Mouse (Mus musculus) myocyte (in vitro differentiated cells): ENCODE measurements around the gene Eva1a. TPM values are rescaled to one million over a fixed set of nuclear protein-coding genes. Genes with fewer than 3 reads are reported as not detected.
A peak's percentile ranks its signal among the peaks of the same experiment; 100 is the strongest.

Experiments used
- H3K27me3 ChIP-seq: one replicate; pipeline ENCODE4 v1.6.1; 2011; ENCODE audit not compliant: control insufficient read depth, insufficient read depth, insufficient read length
- H3K36me3 ChIP-seq: one replicate; pipeline ENCODE4 v1.6.1; 2011; ENCODE audit not compliant: control insufficient read depth, insufficient read depth
- H3K4me2 ChIP-seq: one replicate; pipeline ENCODE4 v1.6.1; 2011; ENCODE audit warnings: low read depth, control low read depth
- H3K4me3 ChIP-seq: one replicate; pipeline ENCODE4 v1.5.1; 2011; ENCODE audit warnings: mild to moderate bottlenecking, control low read depth, moderate library complexity
- H3K79me2 ChIP-seq: one replicate; pipeline ENCODE4 v1.6.1; 2011; ENCODE audit not compliant: control insufficient read depth, insufficient read depth
- H3ac ChIP-seq: one replicate; pipeline ENCODE4 v1.6.1; 2011; ENCODE audit not compliant: control insufficient read depth, insufficient read length
- CEBPB ChIP-seq: IDR thresholded peaks from 2 replicates; pipeline ENCODE4 v1.6.1; 2011; ENCODE audit warnings: mild to moderate bottlenecking, moderate library complexity; ENCODE audit not compliant: poor library complexity, insufficient read depth, severe bottlenecking
- E2F4 ChIP-seq: IDR thresholded peaks from one replicate; pipeline ENCODE4 v1.6.1; 2011; ENCODE audit warnings: mild to moderate bottlenecking, control low read depth, moderate library complexity; ENCODE audit not compliant: insufficient read depth
- MAX ChIP-seq: IDR thresholded peaks from one replicate; pipeline ENCODE4 v1.6.1; 2011; ENCODE audit warnings: low read depth, mild to moderate bottlenecking, control low read depth
- MYOD1 ChIP-seq, 3 experiments: IDR thresholded peaks; one replicate each; pipeline ENCODE4 v1.6.1; 2011; ENCODE audit warnings: control low read depth in 2 of 3, low read depth in 2 of 3, mild to moderate bottlenecking in 2 of 3, moderate library complexity in 1 of 3; ENCODE audit not compliant: insufficient read length in 2 of 3, control insufficient read depth in 1 of 3
- MYOG ChIP-seq, 3 experiments: IDR thresholded peaks; one replicate each; pipeline ENCODE4 v1.6.1; 2011; ENCODE audit warnings: control low read depth in 2 of 3, low read depth in 2 of 3, mild to moderate bottlenecking in 2 of 3; ENCODE audit not compliant: insufficient read length in 2 of 3, control insufficient read depth in 1 of 3, insufficient read depth in 1 of 3
- POLR2A ChIP-seq: IDR thresholded peaks from one replicate; pipeline ENCODE4 v1.6.1; 2011; ENCODE audit warnings: low read depth, mild to moderate bottlenecking, control low read depth, moderate library complexity; ENCODE audit not compliant: insufficient read length
- POLR2AphosphoS2 ChIP-seq: IDR thresholded peaks from one replicate; pipeline ENCODE4 v1.6.1; 2011; ENCODE audit warnings: low read depth, control low read depth; ENCODE audit not compliant: insufficient read length
- REST ChIP-seq: IDR thresholded peaks from one replicate; pipeline ENCODE4 v1.6.1; 2011; ENCODE audit warnings: mild to moderate bottlenecking, control low read depth, moderate library complexity; ENCODE audit not compliant: insufficient read depth, insufficient read length
- SRF ChIP-seq: IDR thresholded peaks from one replicate; pipeline ENCODE4 v1.6.1; 2011; ENCODE audit warnings: low read depth; ENCODE audit not compliant: control insufficient read depth, insufficient read length
- TCF12 ChIP-seq: IDR thresholded peaks from one replicate; pipeline ENCODE4 v1.6.1; 2011; ENCODE audit warnings: mild to moderate bottlenecking, control low read depth; ENCODE audit not compliant: poor library complexity, insufficient read depth, severe bottlenecking
- TCF3 ChIP-seq: IDR thresholded peaks from one replicate; pipeline ENCODE4 v1.6.1; 2011; ENCODE audit warnings: low read depth, control low read depth; ENCODE audit not compliant: insufficient read length
- USF1 ChIP-seq: IDR thresholded peaks from one replicate; pipeline ENCODE4 v1.6.1; 2011; ENCODE audit warnings: low read depth, mild to moderate bottlenecking, control low read depth, moderate library complexity
- polyA plus RNA-seq: library from polyadenylated mRNA; unstranded; fragments of >200 nt; fragmentation: generic; extraction: Trizol; gene quantifications from one replicate; pipeline ENCODE4 v1.2.1, GENCODE M21; 2012; ENCODE audit warnings: missing spikeins

The Eva1a gene
- polyA plus RNA-seq, 1 experiment = 0.07 TPM

DNA sequence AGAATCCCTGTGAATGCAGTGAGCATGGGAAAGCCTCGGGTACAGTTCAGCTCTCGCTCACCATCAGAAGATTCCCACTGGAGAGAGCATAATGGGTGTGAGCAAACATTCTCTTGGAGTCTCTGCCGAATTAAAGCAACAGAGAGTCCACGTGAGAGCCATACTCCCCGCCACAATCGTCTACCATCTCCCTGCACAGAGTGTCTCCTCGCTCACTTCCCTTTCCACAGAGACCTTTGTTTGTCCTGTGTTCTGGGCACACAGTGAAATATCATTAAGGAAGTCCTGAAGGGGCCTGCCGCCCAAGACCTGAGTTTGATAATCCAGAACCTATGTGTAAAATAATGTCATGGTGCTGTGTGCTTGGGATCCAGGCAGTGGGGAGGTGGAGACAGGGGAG, 10.7 kb downstream of the Eva1a start:
- Histone ChIP-seq H3K27me3 (no peaks in the 10 kb centered on the region), H3K4me3 (no peak overlapping the region), H3ac (no peak overlapping the region), H3K79me2 (no peaks in the 10 kb centered on the region), H3K36me3 (no peaks in the 10 kb centered on the region), H3K4me2 (no peak overlapping the region)
- no peak for TF ChIP-seq USF1
- no peak for TF ChIP-seq MAX
- TF ChIP-seq E2F4 = no peak
- TF ChIP-seq TCF12 = no peak
- TF ChIP-seq MYOG (IDR thresholded peaks at IDR 0.05; ENCODE audit: control insufficient read depth in 1 of 3, insufficient read depth in 1 of 3, insufficient read length in 2 of 3, low read depth in 2 of 3) = no peak
- no peak for TF ChIP-seq POLR2AphosphoS2
- TF ChIP-seq TCF3 = no peak
- TF ChIP-seq CEBPB = no peak
- TF ChIP-seq POLR2A = no peak
- TF ChIP-seq MYOD1 (IDR thresholded peaks at IDR 0.05; ENCODE audit: control insufficient read depth in 1 of 3, insufficient read length in 2 of 3, low read depth in 2 of 3) = no peak
- TF ChIP-seq SRF = no peak
- TF ChIP-seq REST = no peak

DNA sequence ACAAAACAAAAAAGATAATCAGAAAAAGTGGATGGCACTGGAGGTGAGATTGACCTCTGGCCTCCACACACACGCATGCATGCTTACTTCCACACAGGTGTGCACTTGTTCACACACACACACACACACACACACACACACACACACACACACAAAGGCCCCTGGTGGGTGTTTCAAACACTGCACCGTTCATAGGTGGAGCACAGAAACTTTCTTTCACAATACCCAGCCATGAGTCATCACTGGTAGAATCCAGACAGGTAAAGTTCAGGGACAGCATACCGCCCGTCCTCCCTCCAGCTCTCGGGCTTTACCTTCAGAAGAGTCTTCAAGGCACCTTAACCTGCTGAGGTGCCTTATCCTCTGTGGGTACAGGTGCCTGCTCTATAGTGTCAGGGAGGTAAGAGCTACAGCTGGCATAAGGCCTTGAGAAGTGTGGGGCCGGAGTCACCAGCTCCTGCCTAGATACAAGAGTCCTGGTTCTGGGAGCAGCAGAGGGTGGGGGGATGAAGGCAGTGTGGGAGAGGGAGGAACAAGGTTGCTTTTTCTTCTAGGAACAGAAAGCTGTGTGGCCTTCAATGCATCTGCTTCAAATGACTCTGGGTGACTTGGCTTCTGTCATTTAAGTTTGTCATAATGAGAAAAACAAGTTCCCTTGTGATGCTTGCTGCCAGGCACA, 11.3 kb downstream of the Eva1a start:
- TF ChIP-seq POLR2A (no peak), MYOG (IDR thresholded peaks at IDR 0.05; ENCODE audit: control insufficient read depth in 1 of 3, insufficient read depth in 1 of 3, insufficient read length in 2 of 3, low read depth in 2 of 3) (no peak), POLR2AphosphoS2 (no peak)
- no peak overlapping the region for H3K4me2 ChIP-seq
- no peaks in the 10 kb centered on the region for H3K36me3 ChIP-seq

DNA sequence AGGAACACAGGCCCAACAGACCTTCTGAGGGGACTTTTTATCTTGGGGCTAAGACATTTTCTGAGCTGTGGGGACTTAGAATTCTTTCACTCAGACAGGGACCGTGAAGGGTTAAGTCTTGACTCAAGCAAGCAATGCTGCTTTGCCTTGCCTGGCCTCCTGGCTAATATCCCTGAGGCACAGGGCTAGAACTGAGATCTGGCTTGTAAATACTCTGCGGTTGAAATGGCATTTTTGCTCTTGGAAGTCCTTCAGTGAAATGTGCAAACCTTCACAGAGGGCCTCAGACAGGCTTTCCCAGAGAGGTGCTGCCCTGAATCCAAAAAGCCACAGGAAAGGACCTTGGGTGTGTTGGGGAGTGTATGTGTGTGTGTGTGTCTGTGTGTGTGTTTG, 11.9 kb downstream of the Eva1a start:
- no peaks in the 10 kb centered on the region for H3K79me2 ChIP-seq
- no peak overlapping the region for H3K4me2 ChIP-seq
- TF ChIP-seq MAX (no peak), CEBPB (no peak), REST (no peak), USF1 (no peak), TCF3 (no peak), POLR2A (no peak), MYOD1 (IDR thresholded peaks at IDR 0.05; ENCODE audit: control insufficient read depth in 1 of 3, insufficient read length in 2 of 3, low read depth in 2 of 3) (no peak), POLR2AphosphoS2 (no peak), SRF (no peak), E2F4 (no peak)
- H3K27me3 ChIP-seq = no peaks in the 10 kb centered on the region
- no peak overlapping the region for H3K4me3 ChIP-seq
- H3K36me3 ChIP-seq = no peaks in the 10 kb centered on the region
- H3ac ChIP-seq = no peak overlapping the region

More for the DNA sequence above, 11.3 kb downstream of the Eva1a start:
- H3K79me2 ChIP-seq = no peaks in the 10 kb centered on the region
- H3ac ChIP-seq = no peak overlapping the region
- H3K27me3 ChIP-seq = no peaks in the 10 kb centered on the region
- no peak overlapping the region for H3K4me3 ChIP-seq

DNA sequence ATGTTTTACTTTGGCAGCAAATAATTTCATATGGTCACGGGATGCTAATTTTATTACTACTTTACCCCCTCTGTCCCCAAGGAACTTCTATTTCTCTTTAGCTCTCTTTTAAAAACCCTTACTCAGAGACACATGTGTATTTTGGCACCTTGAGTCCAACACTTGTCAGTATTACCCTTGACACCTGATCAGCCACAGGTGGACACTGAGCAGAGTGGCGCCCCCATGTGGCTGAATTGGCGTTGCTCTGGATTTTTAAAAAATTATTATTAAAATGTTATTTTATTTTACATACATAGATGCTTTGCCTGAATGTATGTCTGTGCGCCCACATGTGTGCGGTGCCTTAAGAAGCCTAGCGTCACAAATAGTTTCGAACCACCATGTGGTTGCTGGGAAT, 14.0 kb downstream of the Eva1a start:
- H3K79me2 ChIP-seq = no peaks in the 10 kb centered on the region
- no peak overlapping the region for H3K4me3 ChIP-seq
- H3ac ChIP-seq = no peak overlapping the region
- H3K4me2 ChIP-seq = no peak overlapping the region
- no peaks in the 10 kb centered on the region for H3K27me3 ChIP-seq
- TF ChIP-seq E2F4 (no peak), SRF (no peak), TCF3 (no peak), POLR2A (no peak), POLR2AphosphoS2 (no peak), REST (no peak), CEBPB (no peak), MYOD1 (IDR thresholded peaks at IDR 0.05; ENCODE audit: control insufficient read depth in 1 of 3, insufficient read length in 2 of 3, low read depth in 2 of 3) (no peak), TCF12 (no peak), MYOG (IDR thresholded peaks at IDR 0.05; ENCODE audit: control insufficient read depth in 1 of 3, insufficient read depth in 1 of 3, insufficient read length in 2 of 3, low read depth in 2 of 3) (no peak), USF1 (no peak)
- H3K36me3 ChIP-seq = no peaks in the 10 kb centered on the region

DNA sequence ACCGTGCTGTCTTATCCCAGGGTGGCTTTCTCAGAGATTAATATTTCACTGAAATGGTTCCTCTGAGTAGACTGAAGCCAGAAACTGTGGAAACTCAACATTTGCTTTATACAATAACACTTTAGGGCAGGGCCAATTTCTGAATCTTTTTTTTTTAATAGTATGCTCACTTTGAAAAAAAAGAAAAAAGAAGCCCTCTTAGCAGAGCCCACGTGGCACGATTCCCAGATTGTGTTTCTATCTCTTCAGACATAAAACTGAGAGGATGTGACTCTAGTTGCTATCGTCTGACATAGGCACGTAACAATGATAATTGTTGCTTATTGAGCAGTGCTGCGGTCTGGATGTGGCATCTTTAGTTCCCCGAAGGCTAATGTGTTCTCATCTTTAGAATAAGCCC, 19.1 kb downstream of the Eva1a start:
- Histone ChIP-seq H3K79me2 (no peaks in the 10 kb centered on the region), H3K36me3 (no peaks in the 10 kb centered on the region), H3ac (no peak overlapping the region), H3K4me3 (no peak overlapping the region), H3K4me2 (peak overlapping the region; percentile 38), H3K27me3 (no peaks in the 10 kb centered on the region)
- no peak for TF ChIP-seq MAX
- no peak for TF ChIP-seq POLR2A
- TF ChIP-seq TCF12 = no peak
- no peak for TF ChIP-seq CEBPB
- no peak for TF ChIP-seq MYOD1 (IDR thresholded peaks at IDR 0.05; ENCODE audit: control insufficient read depth in 1 of 3, insufficient read length in 2 of 3, low read depth in 2 of 3)
- no peak for TF ChIP-seq SRF
- no peak for TF ChIP-seq POLR2AphosphoS2
- TF ChIP-seq TCF3 = no peak
- TF ChIP-seq REST = no peak
- no peak for TF ChIP-seq MYOG (IDR thresholded peaks at IDR 0.05; ENCODE audit: control insufficient read depth in 1 of 3, insufficient read depth in 1 of 3, insufficient read length in 2 of 3, low read depth in 2 of 3)
